Mouse (Mus musculus) heart, embryonic 11.5 days (tissue): ENCODE data around the gene Rmnd5b. TPM values are rescaled to one million over a fixed set of nuclear protein-coding genes. Genes with fewer than 3 reads are reported as not detected.
A peak's percentile ranks its signal among the peaks of the same experiment; 100 is the strongest.

Experiments
- ATAC-seq: fragments of 200-750 bp; cut with Nextera tagmentation; replicated peaks from 2 replicates; pipeline ENCODE4 v1.8.0; 2017; ENCODE audit warnings: moderate library complexity; ENCODE audit not compliant: insufficient number of reproducible peaks, low FRiP score, low TSS enrichment
- H3K27ac ChIP-seq: fragments of 300-500 bp; sonication (generic); 2 replicates; pipeline ENCODE4 v1.5.1; 2014; ENCODE audit warnings: mild to moderate bottlenecking, low read depth, low read length
- H3K27me3 ChIP-seq: fragments of 300-500 bp; sonication (generic); 2 replicates; pipeline ENCODE4 v1.6.1; 2014; ENCODE audit warnings: mild to moderate bottlenecking, low read length, mixed read lengths; ENCODE audit not compliant: control insufficient read depth, insufficient read depth
- H3K36me3 ChIP-seq: fragments of 300-500 bp; sonication (generic); 2 replicates; pipeline ENCODE4 v1.6.1; 2014; ENCODE audit warnings: mild to moderate bottlenecking, low read length, moderate library complexity, mixed read lengths; ENCODE audit not compliant: control insufficient read depth, insufficient read depth
- H3K4me1 ChIP-seq: fragments of 300-500 bp; sonication (generic); 2 replicates; pipeline ENCODE4 v1.6.1; 2014; ENCODE audit warnings: low read length; ENCODE audit not compliant: control insufficient read depth, insufficient read depth
- H3K4me2 ChIP-seq: fragments of 300-500 bp; sonication (generic); 2 replicates; pipeline ENCODE4 v1.6.1; 2014; ENCODE audit warnings: mild to moderate bottlenecking, moderate library complexity
- H3K4me3 ChIP-seq: fragments of 300-500 bp; sonication (generic); 2 replicates; pipeline ENCODE4 v1.5.1; 2014; ENCODE audit warnings: low read depth, low read length
- H3K9ac ChIP-seq: fragments of 300-500 bp; sonication (generic); 2 replicates; pipeline ENCODE4 v1.6.1; 2014; ENCODE audit warnings: mild to moderate bottlenecking, low read depth, low read length, moderate library complexity
- H3K9me3 ChIP-seq: fragments of 300-500 bp; sonication (generic); replicated peaks from 2 replicates; pipeline ENCODE4 v1.6.1; 2016; ENCODE audit warnings: low read length; ENCODE audit not compliant: control insufficient read depth
- WGBS: fragments of 180-500 bp; shearing (Covaris S2); extraction: QIAGEN DNeasy Blood & Tissue Kit; methylation state at CpG from one replicate; pipeline ENCODE4 v1.1.7; 2014; ENCODE audit not compliant: insufficient replicate concordance; 5-methylcytosine and 5-hydroxymethylcytosine counted together
- polyA plus RNA-seq: library from polyadenylated mRNA; unstranded; fragments of >200 nt; fragmentation: Nextera tagmentation; extraction: Ambion mirVana; gene quantifications from 2 replicates; pipeline ENCODE4 v1.2.1, GENCODE M21; 2014

The Rmnd5b gene
- polyA plus RNA-seq, 1 experiment from 2014 or later, result 32.2 TPM

DNA sequence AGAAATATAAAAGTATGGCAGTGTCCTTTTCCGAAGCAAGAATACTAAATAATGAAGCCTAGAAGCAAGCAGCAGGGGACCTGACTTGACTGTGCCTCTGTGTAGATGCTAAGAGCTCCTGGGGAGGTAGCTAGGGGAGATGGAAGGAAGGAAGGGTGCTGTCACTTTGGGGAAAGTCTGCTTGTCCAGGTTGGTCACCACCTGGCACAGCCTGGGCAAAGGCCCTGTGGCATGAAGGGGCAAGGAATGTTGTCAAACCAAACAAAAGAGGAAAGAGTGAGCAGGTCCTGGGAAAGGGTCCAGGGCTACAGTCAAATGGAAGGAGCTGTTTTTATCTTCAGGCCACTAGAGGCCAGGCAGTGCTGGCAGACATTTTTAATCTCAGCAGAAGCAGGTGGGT is 48.6 kb downstream of the Rmnd5b start:
- ATAC-seq, result no peak
- Histone ChIP-seq H3K27me3 (no peaks in the 10 kb centered on the region), H3K27ac (no peak overlapping the region), H3K4me2 (no peak overlapping the region), H3K36me3 (peaks cover 37% of the 10 kb centered on the region), H3K9me3 (0 out of 2 replicates have a peak, but pooled peaks cover 3% of the 10 kb centered on the region), H3K9ac (no peak overlapping the region), H3K4me3 (no peak overlapping the region), H3K4me1 (peaks cover 12% of the 10 kb centered on the region)
- 97% methylated on average over 1 of the region's 1 CpGs for WGBS

DNA sequence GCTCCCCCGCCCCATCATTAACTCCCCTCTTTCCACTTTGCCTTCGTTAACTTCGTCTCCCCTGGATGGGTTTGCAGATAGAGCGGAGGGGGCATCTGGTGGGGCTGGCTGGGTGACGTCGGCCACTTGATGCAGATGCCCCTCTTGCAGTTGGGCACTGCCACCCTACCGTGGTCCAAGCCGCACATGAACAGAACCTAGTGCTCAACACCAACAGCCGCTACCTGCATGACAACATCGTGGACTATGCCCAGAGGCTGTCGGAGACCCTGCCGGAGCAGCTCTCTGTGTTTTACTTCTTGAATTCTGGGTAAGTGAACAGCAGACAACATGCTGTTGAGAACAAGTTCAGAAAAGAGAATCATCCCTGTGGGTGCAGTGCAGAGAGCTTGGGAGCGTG is 49.3 kb downstream of the Rmnd5b start:
- Histone ChIP-seq H3K9ac (no peak overlapping the region), H3K27ac (no peak overlapping the region), H3K27me3 (no peaks in the 10 kb centered on the region), H3K4me1 (peaks cover 12% of the 10 kb centered on the region), H3K4me3 (no peak overlapping the region), H3K9me3 (0 out of 2 replicates have a peak, but pooled peaks cover 3% of the 10 kb centered on the region), H3K36me3 (peaks cover 33% of the 10 kb centered on the region), H3K4me2 (no peak overlapping the region)
- WGBS, result 92% methylated on average over 13 of the region's 13 CpGs
- no peak for ATAC-seq

- ATAC-seq, result no peak
- peaks cover 29% of the 10 kb centered on the region for H3K36me3 ChIP-seq
- no peak overlapping the region for H3K27ac ChIP-seq
- H3K4me3 ChIP-seq, result peak overlapping the region; percentile 80
- 60% methylated on average over 8 of the region's 8 CpGs for WGBS
- peak overlapping the region; percentile 92 for H3K4me2 ChIP-seq
- H3K27me3 ChIP-seq, result no peaks in the 10 kb centered on the region
- 0 out of 2 replicates have a peak, but pooled peaks cover 3% of the 10 kb centered on the region for H3K9me3 ChIP-seq
- peaks cover 12% of the 10 kb centered on the region for H3K4me1 ChIP-seq
- H3K9ac ChIP-seq, result peak overlapping the region; percentile 92
Measured at GRCm38 (mm10) chr11:51585608-51586252, 50.0 kb downstream of the Rmnd5b start.

DNA sequence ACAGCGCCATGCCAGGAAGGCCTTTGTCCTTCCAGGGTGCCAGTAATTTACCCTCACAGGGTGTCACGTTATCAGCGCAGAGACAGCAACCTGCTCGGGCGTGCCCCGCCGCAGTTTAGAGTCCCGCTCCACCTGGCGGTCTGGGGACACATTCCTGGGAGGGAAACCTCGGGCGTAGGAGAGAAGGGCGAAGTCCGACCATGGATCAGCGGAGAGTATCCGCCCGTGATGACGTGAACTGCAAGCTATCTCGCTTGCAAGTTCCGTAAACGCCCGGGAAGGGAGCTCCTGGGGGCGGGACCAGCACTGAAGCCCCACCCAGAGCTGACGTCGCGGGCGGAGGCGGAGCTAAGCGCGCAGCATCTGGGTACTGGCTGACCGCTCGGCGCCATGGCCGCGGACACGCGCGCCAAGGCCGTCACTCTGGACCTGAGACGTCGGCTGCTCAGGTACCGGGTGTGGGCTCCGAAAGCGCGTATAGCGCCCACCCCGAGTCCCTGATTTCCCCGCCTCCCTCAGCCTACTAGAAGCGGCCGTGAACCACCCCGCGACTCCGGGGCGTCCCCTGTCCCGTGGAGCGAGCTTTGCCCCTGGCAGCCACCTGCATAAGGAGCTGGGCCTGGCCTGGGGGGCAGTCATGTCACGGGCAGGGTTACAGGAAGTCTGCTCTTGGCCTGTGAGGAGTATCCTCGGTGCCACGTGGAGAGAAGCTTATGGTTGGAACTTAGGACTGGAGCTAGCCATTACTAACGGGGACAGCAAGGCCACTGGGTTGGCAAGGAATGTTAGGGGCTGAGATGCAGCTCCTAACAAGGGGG is 51.1 kb downstream of the Rmnd5b start, which contains the start of gene Phykpl:
Phykpl (plus strand) TSS at position 327 of the 818 bp plus-strand sequence.
- peak within 1 kb of the TSS; percentile 94 for H3K27ac ChIP-seq
- peak within 1 kb of the TSS; percentile 92 for H3K4me2 ChIP-seq
- peak; percentile 90 for ATAC-seq
- H3K9me3 ChIP-seq, result 0 out of 2 replicates have a peak, but pooled peaks cover 3% of the 10 kb centered on the region
- H3K9ac ChIP-seq, result peak within 1 kb of the TSS; percentile 92
- under 1% methylated on average over 59 of the region's 59 CpGs for WGBS
- H3K4me1 ChIP-seq, result peaks cover 12% of the 10 kb centered on the region
- H3K4me3 ChIP-seq, result peak within 1 kb of the TSS; percentile 80
- H3K36me3 ChIP-seq, result peaks cover 24% of the 10 kb centered on the region
- H3K27me3 ChIP-seq, result no peaks in the 10 kb centered on the region

- peak overlapping the region; percentile 94 for H3K27ac ChIP-seq
- peak overlapping the region; percentile 80 for H3K4me3 ChIP-seq
- WGBS, result 19% methylated on average over 9 of the region's 9 CpGs
- H3K9me3 ChIP-seq, result 0 out of 2 replicates have a peak, but pooled peaks cover 3% of the 10 kb centered on the region
- ATAC-seq, result 0 out of 2 replicates have a peak, but pooled peaks have one; percentile 2
- H3K4me1 ChIP-seq, result peaks cover 12% of the 10 kb centered on the region
- H3K36me3 ChIP-seq, result peaks cover 19% of the 10 kb centered on the region
- H3K4me2 ChIP-seq, result peak overlapping the region; percentile 92
- H3K27me3 ChIP-seq, result no peaks in the 10 kb centered on the region
- peak overlapping the region; percentile 92 for H3K9ac ChIP-seq
Measured at GRCm38 (mm10) chr11:51584057-51584430, 51.7 kb downstream of the Rmnd5b start.

DNA sequence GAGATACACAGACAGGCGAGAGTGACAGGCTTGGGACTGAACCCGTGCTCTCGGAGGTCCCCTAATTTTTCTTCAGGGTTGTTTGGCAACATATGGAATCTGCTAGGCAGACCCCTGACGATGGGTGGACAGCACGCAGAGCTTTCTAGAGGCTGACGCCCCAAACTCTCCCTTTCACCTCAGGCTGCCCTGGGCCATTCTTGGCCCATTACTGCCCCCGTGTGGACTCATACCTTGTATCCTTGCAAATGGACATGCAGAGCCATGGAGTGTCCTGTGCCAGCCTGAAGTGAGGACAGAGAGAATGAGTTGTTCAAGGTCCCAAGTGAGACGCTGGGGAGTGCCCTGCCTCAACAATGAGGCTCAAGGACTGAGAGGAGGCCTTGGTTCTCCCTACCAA is 53.0 kb downstream of the Rmnd5b start:
- 21% methylated on average over 8 of the region's 8 CpGs for WGBS

DNA sequence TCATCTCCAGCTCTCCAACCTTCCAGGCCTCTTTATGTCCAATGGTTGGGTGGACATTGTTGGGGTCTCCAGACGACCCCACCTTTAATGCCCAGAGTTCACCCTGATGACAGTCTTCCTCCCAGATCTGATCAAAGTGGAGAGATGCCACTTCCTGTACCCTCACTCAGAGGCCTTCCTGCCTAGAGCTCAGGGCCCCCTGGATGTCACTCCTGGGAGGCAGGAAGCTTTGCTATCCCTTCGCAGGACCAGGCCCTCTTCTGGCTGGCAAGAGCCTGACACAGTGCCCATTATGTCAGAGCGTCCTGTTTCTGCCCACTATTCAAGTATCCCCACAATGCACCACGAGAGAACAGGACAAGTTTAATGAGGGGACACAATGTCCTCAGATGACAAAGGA is 56.7 kb downstream of the Rmnd5b start:
- Histone ChIP-seq H3K36me3 (no peaks in the 10 kb centered on the region), H3K4me2 (no peak overlapping the region), H3K27me3 (no peaks in the 10 kb centered on the region), H3K9me3 (no peaks in the 10 kb centered on the region), H3K9ac (no peak overlapping the region), H3K4me1 (0 out of 2 replicates have a peak, but pooled peaks cover 2% of the 10 kb centered on the region), H3K4me3 (no peak overlapping the region), H3K27ac (no peak overlapping the region)
- ATAC-seq, result no peak
- WGBS, result 64% methylated on average over 4 of the region's 4 CpGs

More for the DNA sequence above, 53.0 kb downstream of the Rmnd5b start:
- no peak overlapping the region for H3K4me3 ChIP-seq
- peaks cover 9% of the 10 kb centered on the region; the same call in 1 of the 2 replicates for H3K36me3 ChIP-seq
- no peak overlapping the region for H3K27ac ChIP-seq
- no peak overlapping the region for H3K4me2 ChIP-seq
- no peak overlapping the region for H3K9ac ChIP-seq
- no peaks in the 10 kb centered on the region for H3K27me3 ChIP-seq
- no peak for ATAC-seq
- peaks cover 12% of the 10 kb centered on the region for H3K4me1 ChIP-seq
- no peaks in the 10 kb centered on the region for H3K9me3 ChIP-seq

DNA sequence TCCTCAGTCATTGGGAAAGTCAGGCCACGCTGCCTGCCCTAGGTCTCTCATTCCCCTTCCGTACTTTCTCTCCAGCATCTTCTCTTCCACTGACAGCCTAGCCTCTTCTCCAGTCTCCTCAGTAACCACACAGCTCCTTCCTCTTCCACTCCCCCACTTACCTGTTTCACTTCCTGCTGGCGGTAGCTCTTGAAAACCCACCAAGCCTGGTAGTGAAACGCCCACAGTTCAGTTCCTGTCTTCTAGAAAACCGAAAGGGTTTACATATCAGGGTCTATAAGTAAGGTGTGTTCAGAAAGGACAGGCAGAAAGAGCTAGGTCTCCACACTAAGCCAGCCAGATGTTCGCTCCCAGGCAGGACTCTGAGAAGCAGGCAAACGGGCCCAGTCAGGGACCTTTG is 58.1 kb downstream of the Rmnd5b start:
- no peaks in the 10 kb centered on the region for H3K36me3 ChIP-seq
- no peaks in the 10 kb centered on the region for H3K27me3 ChIP-seq
- WGBS, result 79% methylated on average over 7 of the region's 7 CpGs
- H3K9me3 ChIP-seq, result no peaks in the 10 kb centered on the region
- H3K4me3 ChIP-seq, result no peak overlapping the region
- H3K9ac ChIP-seq, result no peak overlapping the region
- H3K27ac ChIP-seq, result no peak overlapping the region
- H3K4me1 ChIP-seq, result no peaks in the 10 kb centered on the region
- H3K4me2 ChIP-seq, result no peak overlapping the region
- no peak for ATAC-seq
